8 mouse cellular contexts compared by ENCODE assay signal in the genomic region with DNA sequence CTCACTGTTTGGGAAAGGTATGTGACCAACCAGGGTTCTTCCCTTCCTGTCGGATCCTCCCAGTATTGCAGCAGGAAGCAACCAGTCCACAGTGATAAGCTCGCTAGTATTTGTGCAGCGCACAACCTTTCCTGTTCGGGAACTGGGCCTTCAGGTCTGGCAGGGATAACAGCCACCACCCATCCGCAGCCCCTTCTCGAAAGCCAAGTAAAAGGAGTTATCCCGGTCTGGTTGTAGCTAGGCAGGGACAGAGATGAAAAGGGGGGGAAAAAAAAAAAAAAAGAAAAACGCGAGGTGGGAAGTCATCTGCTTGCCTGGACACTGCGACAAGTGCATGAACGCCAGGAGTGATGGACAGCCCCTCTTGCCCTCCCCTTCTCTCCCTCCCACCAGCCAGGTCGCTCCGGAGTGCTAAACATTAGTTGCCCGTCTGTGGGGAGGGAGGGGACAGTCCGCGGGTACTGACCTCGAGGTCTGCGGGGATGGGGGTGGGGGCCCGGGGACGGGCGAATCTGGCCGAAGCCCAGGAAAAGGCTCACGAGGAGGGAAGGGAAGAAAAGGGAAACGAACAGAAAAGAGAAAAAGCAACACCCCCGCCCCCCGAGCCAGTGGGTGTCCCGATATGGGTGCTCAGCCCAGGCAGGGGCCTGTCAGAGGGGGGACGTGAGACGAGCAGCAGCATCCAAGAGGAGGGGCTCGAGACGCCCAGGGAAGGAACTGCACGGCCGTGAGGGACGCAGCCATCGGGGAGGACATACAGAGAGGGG. TPM values are rescaled to one million over a fixed set of nuclear protein-coding genes. Genes with fewer than 3 reads are reported as not detected.
DNase-seq lines count a peak whose midpoint lies in the region; ATAC-seq and TF ChIP-seq lines count a peak whose summit lies in the region.

No protein-coding gene starts in this region.

- peak overlapping the region; percentile 54 for H3K4me2 ChIP-seq in forebrain, embryonic 14.5 days (ENCODE audit: low read length)

- H3K36me3 ChIP-seq in MEL (ENCODE audit: control insufficient read depth in 1 of 2, insufficient read depth in 2 of 2, low read length in 2 of 2), result peaks cover 0 to 28% of the 10 kb centered on the region in 2 experiments; a peak in 3 of 4 replicates
- no peaks in the 10 kb centered on the region for H3K36me3 ChIP-seq in forebrain, embryonic 14.5 days (ENCODE audit: control insufficient read depth, insufficient read depth, low read length)

- H3K27ac ChIP-seq in MEL (ENCODE audit: control insufficient read depth, low read depth, low read length), result peak overlapping the region; percentile 82
- H3K27ac ChIP-seq in forebrain, embryonic 14.5 days (ENCODE audit: low read depth, low read length), result peak overlapping the region; percentile 94
- H3K27ac ChIP-seq in olfactory bulb, adult 2 months (ENCODE audit: insufficient read depth, low read depth, low read length), result peak overlapping the region; percentile 81

- H3K4me1 ChIP-seq in MEL (ENCODE audit: control insufficient read depth in 1 of 2, insufficient read depth in 2 of 2, low read length in 2 of 2), result peaks cover under 1 to 17% of the 10 kb centered on the region in 2 experiments; a peak in 3 of 4 replicates
- peaks cover 4% of the 10 kb centered on the region; the same call in 1 of the 2 replicates for H3K4me1 ChIP-seq in forebrain, embryonic 14.5 days (ENCODE audit: control insufficient read depth, insufficient read depth, low read length)
- peaks cover 2% of the 10 kb centered on the region; the same call in 1 of the 2 replicates for H3K4me1 ChIP-seq in olfactory bulb, adult 2 months (ENCODE audit: control insufficient read depth, insufficient read depth, low read length)

- WGBS in forebrain, embryonic 14.5 days, result under 1% methylated on average over 31 of the region's 35 CpGs
- under 1% methylated on average over 35 of the region's 35 CpGs for WGBS in olfactory bulb, adult 2 months

- no peak for TF ChIP-seq RAD21 in MEL (IDR thresholded peaks at IDR 0.05; ENCODE audit: low read depth, low read length)

- no peaks in the 10 kb centered on the region for H3K9me3 ChIP-seq in MEL (replicated peaks; ENCODE audit: insufficient read depth, low read length)
- H3K9me3 ChIP-seq in forebrain, embryonic 14.5 days (replicated peaks; ENCODE audit: control insufficient read depth, low read length), result no peaks in the 10 kb centered on the region

- H3K9ac ChIP-seq in MEL (ENCODE audit: control insufficient read depth, low read depth, low read length, poor library complexity, severe bottlenecking), result peak overlapping the region; percentile 92
- peak overlapping the region; percentile 88 for H3K9ac ChIP-seq in forebrain, embryonic 14.5 days (ENCODE audit: low read length)

- TF ChIP-seq EP300 in MEL (IDR thresholded peaks at IDR 0.05; ENCODE audit: low read depth in 1 of 2, low read length in 2 of 2), result peak; percentile 79

- H3K79me2 ChIP-seq in MEL (ENCODE audit: control insufficient read depth, insufficient read depth, low read length, poor library complexity), result peaks cover 24% of the 10 kb centered on the region

- DNase-seq in MEL (ENCODE audit: low read depth, low spot score), result peak; percentile 90
- DNase-seq in cerebellum, adult 11-12 months, result peak; percentile 57
- peak; percentile 78 for DNase-seq in forebrain, embryonic 14.5 days (ENCODE audit: low spot score)
- peak; percentile 82 for DNase-seq in heart, postnatal 10 days
- DNase-seq in kidney, postnatal 4 days, result peak; percentile 63 to 76
- peak; percentile 84 to 88 for DNase-seq in lung, adult 18-20 months
- DNase-seq in thymus, adult 18-20 months, result peak; percentile 17 to 37

- peak overlapping the region; percentile 69 to 83 for H3K4me3 ChIP-seq in MEL (ENCODE audit: control insufficient read depth in 1 of 2, insufficient read depth in 1 of 2, low read depth in 2 of 2, low read length in 2 of 2)
- H3K4me3 ChIP-seq in forebrain, embryonic 14.5 days (ENCODE audit: low read depth, low read length), result peak overlapping the region; percentile 97
- peak overlapping the region; percentile 96 for H3K4me3 ChIP-seq in olfactory bulb, adult 2 months (ENCODE audit: insufficient read depth, low read depth, low read length)

- no peaks in the 10 kb centered on the region for H3K27me3 ChIP-seq in MEL (ENCODE audit: control insufficient read depth in 1 of 2, insufficient read depth in 2 of 2, low read length in 2 of 2)
- no peaks in the 10 kb centered on the region for H3K27me3 ChIP-seq in forebrain, embryonic 14.5 days (replicated peaks; ENCODE audit: control insufficient read depth, insufficient read depth, low read length)

- no peak for TF ChIP-seq CTCF in MEL (IDR thresholded peaks at IDR 0.05 in 2 of 3, conservative IDR thresholded peaks at IDR 0.05 in 1 of 3; ENCODE audit: control insufficient read depth in 1 of 3, insufficient read depth in 1 of 3, low read depth in 2 of 3, low read length in 3 of 3, poor library complexity in 1 of 3, severe bottlenecking in 1 of 3)
- TF ChIP-seq CTCF in olfactory bulb, adult 2 months (IDR thresholded peaks at IDR 0.05; ENCODE audit: insufficient read depth, low read depth, low read length), result no peak

- TF ChIP-seq POLR2A in MEL (IDR thresholded peaks at IDR 0.05; ENCODE audit: control insufficient read depth in 1 of 2, insufficient read depth in 1 of 2, low read depth in 1 of 2, low read length in 2 of 2, poor library complexity in 1 of 2), result 0 out of 4 replicates have a peak, but pooled peaks of 1 of the 2 experiments have one; percentile 24
- no peak for TF ChIP-seq POLR2A in olfactory bulb, adult 2 months (IDR thresholded peaks at IDR 0.05; ENCODE audit: insufficient read depth, low read depth, low read length)

- intact Hi-C loops in heart, postnatal 10 days (cut with DNase I), result loop anchor here (2.0 to 5.0 kb wide), 2 partner anchors 74 to 395 kb away; a partner anchor contains a TSS

- ATAC-seq in forebrain, embryonic 14.5 days, result peak; percentile 79

TF ChIP-seq in MEL, 35 proteins besides CTCF, POLR2A, EP300 and RAD21:
- TF ChIP-seq E2F4 (IDR thresholded peaks at IDR 0.05; ENCODE audit: borderline replicate concordance, low read depth, low read length), result no peak
- TF ChIP-seq MYB (IDR thresholded peaks at IDR 0.05; ENCODE audit: low read depth, low read length), result no peak
- TF ChIP-seq TAL1 (IDR thresholded peaks at IDR 0.05; ENCODE audit: low read length), result peak; percentile 87
- TF ChIP-seq ETS1 (IDR thresholded peaks at IDR 0.05; ENCODE audit: low read depth, low read length), result peak; percentile 28; the same call in 1 of the 2 replicates
- no peak for TF ChIP-seq POLR2AphosphoS2 (IDR thresholded peaks at IDR 0.05; ENCODE audit: low read length)
- TF ChIP-seq ZNF384 (IDR thresholded peaks at IDR 0.05; ENCODE audit: low read depth, low read length), result peak; percentile 61
- no peak for TF ChIP-seq JUND (IDR thresholded peaks at IDR 0.05; ENCODE audit: low read depth, low read length)
- TF ChIP-seq POLR2AphosphoS5 (IDR thresholded peaks at IDR 0.05; ENCODE audit: borderline replicate concordance, low read depth, low read length), result no peak
- no peak for TF ChIP-seq MAX (IDR thresholded peaks at IDR 0.05; ENCODE audit: low read length)
- TF ChIP-seq ZKSCAN1 (IDR thresholded peaks at IDR 0.05; ENCODE audit: low read depth, low read length), result no peak
- no peak for TF ChIP-seq NRF1 (IDR thresholded peaks at IDR 0.05; ENCODE audit: insufficient read depth, low read depth, low read length, poor library complexity, severe bottlenecking)
- peak; percentile 79 for TF ChIP-seq GATA1 (IDR thresholded peaks at IDR 0.05; ENCODE audit: low read depth, low read length)
- no peak for TF ChIP-seq GABPA (IDR thresholded peaks at IDR 0.05; ENCODE audit: low read depth, low read length)
- peak; percentile 84 for TF ChIP-seq SIN3A (IDR thresholded peaks at IDR 0.05; ENCODE audit: low read length)
- TF ChIP-seq MYC (IDR thresholded peaks at IDR 0.05; ENCODE audit: low read depth, low read length), result no peak
- 0 out of 2 replicates have a peak, but pooled peaks have one; percentile 42 for TF ChIP-seq TBP (IDR thresholded peaks at IDR 0.05; ENCODE audit: low read depth, low read length)
- no peak for TF ChIP-seq KAT2A (conservative IDR thresholded peaks at IDR 0.05; ENCODE audit: low read depth, low read length)
- TF ChIP-seq UBTF (IDR thresholded peaks at IDR 0.05; ENCODE audit: borderline replicate concordance, insufficient read depth, low read depth, low read length), result no peak
- TF ChIP-seq ELF1 (IDR thresholded peaks at IDR 0.05; ENCODE audit: low read depth, low read length), result 0 out of 2 replicates have a peak, but pooled peaks have one; percentile 23
- TF ChIP-seq RCOR1 (IDR thresholded peaks at IDR 0.05; ENCODE audit: low read depth, low read length), result peak; percentile 67; the same call in 1 of the 2 replicates
- TF ChIP-seq SMC3 (IDR thresholded peaks at IDR 0.05; ENCODE audit: low read depth, low read length), result no peak
- no peak for TF ChIP-seq USF2 (IDR thresholded peaks at IDR 0.05; ENCODE audit: borderline replicate concordance in 1 of 2, insufficient read depth in 1 of 2, low read depth in 1 of 2, low read length in 2 of 2)
- TF ChIP-seq TCF12 (IDR thresholded peaks at IDR 0.05; ENCODE audit: low read depth, low read length), result peak; percentile 76
- TF ChIP-seq HCFC1 (IDR thresholded peaks at IDR 0.05; ENCODE audit: low read depth, low read length), result no peak; the same call in 1 of the 2 replicates
- peak; percentile 68; the same call in 1 of the 2 replicates for TF ChIP-seq CHD1 (IDR thresholded peaks at IDR 0.05; ENCODE audit: low read depth, low read length)
- no peak; the same call in 1 of the 2 replicates for TF ChIP-seq MAZ (IDR thresholded peaks at IDR 0.05; ENCODE audit: low read depth, low read length)
- TF ChIP-seq BHLHE40 (IDR thresholded peaks at IDR 0.05; ENCODE audit: borderline replicate concordance, low read depth, low read length), result no peak

RNA-seq across cellular contexts. Expression of a gene that starts 0.7 kb away (rescaled TPM):
- total RNA-seq in MEL (2012; rRNA removed), result 93.7 and 114 TPM in 2 replicates
- polyA plus RNA-seq in MEL (2012; ENCODE audit: insufficient read depth in 1 of 2, insufficient read length in 2 of 2, low read depth in 1 of 2, low replicate concordance in 2 of 2, missing spikeins in 1 of 2), result 100 to 1,000 TPM in 1 of 2 experiments, not detected in 1; 212 TPM
- polyA plus RNA-seq in forebrain, embryonic 14.5 days (2014; fragmentation: Nextera tagmentation; extraction: Ambion mirVana), result 410 and 427 TPM in 2 replicates
- 100 to 1,000 TPM; 274 to 276 TPM for total RNA-seq in heart, postnatal 10 days (2021)
- not detected in 2 replicates for polyA plus RNA-seq in olfactory bulb, adult 2 months (2012; ENCODE audit: insufficient read depth, insufficient read length, low replicate concordance, missing spikeins)

Comparison
In these comparisons a context has a peak if more than half of its experiments do, and no peak if none do; other contexts are left out.
1. Peak in every context shown above with its lines: DNase-seq, ATAC-seq, H3K4me3 ChIP-seq and H3K27ac ChIP-seq.
2. DNase-seq: peak in every context shown above with its lines; median percentile 90 in MEL; 86 in lung, adult 18-20 months; 82 in heart, postnatal 10 days; 78 in forebrain, embryonic 14.5 days; 70 in kidney, postnatal 4 days; 57 in cerebellum, adult 11-12 months; 27 in thymus, adult 18-20 months.